Mouse (Mus musculus) hindbrain, embryonic 14.5 days (tissue): ENCODE results near the gene Hrg. TPM values are rescaled to one million over a fixed set of nuclear protein-coding genes. Genes with fewer than 3 reads are reported as not detected.
"Not testable (repeated sequence)": the region's sequence is repeated elsewhere in the genome, so short reads cannot be mapped to it uniquely, and the experiment has no call there.

ENCODE experiments used
- ATAC-seq: fragments of 200-750 bp; cut with Nextera tagmentation; 2 replicates; pipeline ENCODE4 v1.8.0; 2017; ENCODE audit warnings: moderate number of reproducible peaks, mild to moderate bottlenecking, moderate TSS enrichment, moderate library complexity; ENCODE audit not compliant: low FRiP score
- DNase-seq: peaks from one replicate; pipeline ENCODE4 v3.0.0-alpha.2; 2015; ENCODE audit warnings: low spot score
- H3K27ac ChIP-seq: fragments of 300-500 bp; sonication (generic); 2 replicates; pipeline ENCODE4 v1.5.1; 2014; ENCODE audit warnings: mild to moderate bottlenecking, moderate library complexity
- H3K27me3 ChIP-seq: fragments of 300-500 bp; sonication (generic); 2 replicates; pipeline ENCODE4 v1.6.1; 2014; ENCODE audit warnings: mild to moderate bottlenecking, low read length, mixed read lengths; ENCODE audit not compliant: control insufficient read depth, insufficient read depth
- H3K36me3 ChIP-seq: fragments of 300-500 bp; sonication (generic); replicated peaks from 2 replicates; pipeline ENCODE4 v1.6.1; 2014; ENCODE audit not compliant: control insufficient read depth, insufficient read depth
- H3K4me1 ChIP-seq: fragments of 300-500 bp; sonication (generic); replicated peaks from 2 replicates; pipeline ENCODE4 v1.6.1; 2014; ENCODE audit warnings: antibody characterized with exemption, low read length, mixed read lengths; ENCODE audit not compliant: control insufficient read depth, insufficient read depth
- H3K4me2 ChIP-seq: fragments of 300-500 bp; sonication (generic); replicated peaks from 2 replicates; pipeline ENCODE4 v1.6.1; 2014; ENCODE audit warnings: mild to moderate bottlenecking, moderate library complexity
- H3K4me3 ChIP-seq: fragments of 300-500 bp; sonication (generic); replicated peaks from 2 replicates; pipeline ENCODE4 v1.5.1; 2014; ENCODE audit warnings: mild to moderate bottlenecking, low read length
- H3K9ac ChIP-seq: fragments of 300-500 bp; sonication (generic); 2 replicates; pipeline ENCODE4 v1.6.1; 2014
- H3K9me3 ChIP-seq: fragments of 300-500 bp; sonication (generic); 2 replicates; pipeline ENCODE4 v1.6.1; 2016; ENCODE audit warnings: low read length; ENCODE audit not compliant: control insufficient read depth
- WGBS: fragments of 180-500 bp; shearing (Covaris S2); extraction: QIAGEN DNeasy Blood & Tissue Kit; methylation state at CpG from one replicate; pipeline ENCODE4 v1.1.7; 2014; 5-methylcytosine and 5-hydroxymethylcytosine counted together
- polyA plus RNA-seq: library from polyadenylated mRNA; unstranded; fragments of >200 nt; fragmentation: Nextera tagmentation; extraction: Ambion mirVana; gene quantifications from 2 replicates; pipeline ENCODE4 v1.2.1, GENCODE M21; 2014

Gene Hrg
- polyA plus RNA-seq, 1 experiment from 2014 or later, result 0.19 TPM

- no peak overlapping the region for H3K4me3 ChIP-seq
- no peak overlapping the region for H3K27ac ChIP-seq
- H3K4me1 ChIP-seq, result no peaks in the 10 kb centered on the region
- no peaks in the 10 kb centered on the region for H3K9me3 ChIP-seq
- 48% methylated on average over 4 of the region's 4 CpGs for WGBS
- ATAC-seq, result no peak
- no peak overlapping the region for H3K9ac ChIP-seq
- H3K4me2 ChIP-seq, result no peak overlapping the region
- H3K36me3 ChIP-seq, result no peaks in the 10 kb centered on the region
- H3K27me3 ChIP-seq, result no peaks in the 10 kb centered on the region
- DNase-seq, result no peak
Observed at GRCm38 (mm10) chr16:22953069-22953468, 2.2 kb downstream of the Hrg start.

DNA sequence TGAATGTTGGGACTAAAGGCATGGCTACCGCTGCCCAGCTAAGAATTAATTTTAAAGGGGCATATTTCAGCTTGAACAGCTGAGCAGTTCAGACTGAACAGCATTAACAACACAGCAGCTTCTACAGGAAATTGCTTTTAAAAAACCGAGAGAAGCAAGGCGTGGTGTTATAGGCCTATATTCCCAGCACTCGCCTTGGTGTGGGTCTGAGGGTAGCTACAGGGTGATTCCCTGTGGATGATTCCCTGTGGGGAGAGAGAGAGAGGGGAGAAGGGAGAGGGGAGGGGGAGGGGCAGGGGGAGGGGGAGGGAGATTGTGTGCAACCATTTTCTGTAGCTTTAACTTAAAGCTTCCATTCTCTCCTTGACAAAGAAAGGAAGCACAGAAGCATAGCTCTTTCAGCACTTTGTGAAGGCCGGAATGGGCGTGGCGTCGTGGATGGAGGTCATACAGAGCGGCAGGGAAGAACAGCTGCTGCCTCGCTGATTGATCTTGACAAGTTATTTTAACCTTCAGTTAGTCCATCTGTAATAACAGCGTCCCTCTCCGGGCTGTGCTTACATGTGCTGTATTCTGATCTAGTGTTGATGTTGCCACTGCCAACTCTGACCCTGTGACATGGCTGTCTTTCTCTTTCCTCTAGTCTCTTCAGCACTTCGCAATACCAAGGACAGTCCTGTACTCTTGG is 4.7 kb downstream of the Hrg start:
- no peak for ATAC-seq
- Histone ChIP-seq H3K9me3 (no peaks in the 10 kb centered on the region), H3K36me3 (no peaks in the 10 kb centered on the region), H3K4me2 (no peak overlapping the region; the same call in 1 of the 2 replicates), H3K4me3 (no peak overlapping the region), H3K9ac (no peak overlapping the region), H3K27ac (no peak overlapping the region), H3K27me3 (no peaks in the 10 kb centered on the region), H3K4me1 (no peaks in the 10 kb centered on the region)
- DNase-seq, result peak; percentile 24
- WGBS, result 30% methylated on average over 13 of the region's 13 CpGs

GRCm38 (mm10) chr16:22956085-22956439 is 5.2 kb downstream of the Hrg start:
- H3K9me3 ChIP-seq, result no peaks in the 10 kb centered on the region
- H3K4me3 ChIP-seq, result no peak overlapping the region
- no peaks in the 10 kb centered on the region for H3K4me1 ChIP-seq
- H3K27ac ChIP-seq, result no peak overlapping the region
- WGBS, result 55% methylated on average over 11 of the region's 11 CpGs
- no peak overlapping the region for H3K9ac ChIP-seq
- no peak for ATAC-seq
- H3K27me3 ChIP-seq, result no peaks in the 10 kb centered on the region
- H3K4me2 ChIP-seq, result no peak overlapping the region; the same call in 1 of the 2 replicates
- no peak for DNase-seq
- H3K36me3 ChIP-seq, result no peaks in the 10 kb centered on the region

- Histone ChIP-seq H3K4me1 (no peaks in the 10 kb centered on the region), H3K9ac (no peak overlapping the region), H3K27me3 (no peaks in the 10 kb centered on the region), H3K4me3 (no peak overlapping the region), H3K36me3 (no peaks in the 10 kb centered on the region), H3K4me2 (no peak overlapping the region), H3K9me3 (no peaks in the 10 kb centered on the region), H3K27ac (no peak overlapping the region)
- WGBS, result 94% methylated on average over 8 of the region's 8 CpGs
- DNase-seq (no peak), ATAC-seq (no peak)
Observed at GRCm38 (mm10) chr16:22961073-22961472, 10.2 kb downstream of the Hrg start.

GRCm38 (mm10) chr16:22962256-22962655 is 11.4 kb downstream of the Hrg start:
- WGBS, result 86% methylated on average over 5 of the region's 5 CpGs
- ATAC-seq (no peak), DNase-seq (no peak)
- no peak overlapping the region for H3K27ac ChIP-seq
- no peaks in the 10 kb centered on the region for H3K36me3 ChIP-seq
- H3K4me2 ChIP-seq, result no peak overlapping the region
- no peak overlapping the region for H3K9ac ChIP-seq
- no peak overlapping the region for H3K4me3 ChIP-seq
- H3K4me1 ChIP-seq, result no peaks in the 10 kb centered on the region
- no peaks in the 10 kb centered on the region for H3K9me3 ChIP-seq
- no peaks in the 10 kb centered on the region for H3K27me3 ChIP-seq

DNA sequence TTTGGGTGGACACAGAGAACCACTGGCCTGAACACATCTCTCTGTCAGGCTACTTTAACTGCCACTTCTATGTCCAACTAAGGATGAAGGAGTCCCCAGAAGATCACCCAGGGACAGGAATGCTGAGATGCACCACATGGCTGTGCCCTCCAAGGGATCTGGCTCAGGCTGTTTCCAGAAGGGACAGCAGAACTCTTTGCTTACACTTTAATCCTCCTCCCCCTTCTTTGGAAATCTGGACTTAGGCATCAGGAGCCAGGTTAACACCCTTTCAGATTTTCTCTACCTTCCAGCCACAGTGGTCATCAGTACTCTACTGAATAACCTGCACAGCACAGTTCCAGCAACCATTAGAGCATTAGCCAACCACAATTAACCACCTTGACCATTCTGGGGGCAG is 12.4 kb downstream of the Hrg start:
- H3K4me1 ChIP-seq, result no peaks in the 10 kb centered on the region
- no peak for ATAC-seq
- H3K27me3 ChIP-seq, result no peaks in the 10 kb centered on the region
- no peaks in the 10 kb centered on the region for H3K9me3 ChIP-seq
- H3K9ac ChIP-seq, result no peak overlapping the region
- H3K4me2 ChIP-seq, result no peak overlapping the region
- no peaks in the 10 kb centered on the region for H3K36me3 ChIP-seq
- DNase-seq, result no peak
- no peak overlapping the region for H3K27ac ChIP-seq
- H3K4me3 ChIP-seq, result no peak overlapping the region

DNA sequence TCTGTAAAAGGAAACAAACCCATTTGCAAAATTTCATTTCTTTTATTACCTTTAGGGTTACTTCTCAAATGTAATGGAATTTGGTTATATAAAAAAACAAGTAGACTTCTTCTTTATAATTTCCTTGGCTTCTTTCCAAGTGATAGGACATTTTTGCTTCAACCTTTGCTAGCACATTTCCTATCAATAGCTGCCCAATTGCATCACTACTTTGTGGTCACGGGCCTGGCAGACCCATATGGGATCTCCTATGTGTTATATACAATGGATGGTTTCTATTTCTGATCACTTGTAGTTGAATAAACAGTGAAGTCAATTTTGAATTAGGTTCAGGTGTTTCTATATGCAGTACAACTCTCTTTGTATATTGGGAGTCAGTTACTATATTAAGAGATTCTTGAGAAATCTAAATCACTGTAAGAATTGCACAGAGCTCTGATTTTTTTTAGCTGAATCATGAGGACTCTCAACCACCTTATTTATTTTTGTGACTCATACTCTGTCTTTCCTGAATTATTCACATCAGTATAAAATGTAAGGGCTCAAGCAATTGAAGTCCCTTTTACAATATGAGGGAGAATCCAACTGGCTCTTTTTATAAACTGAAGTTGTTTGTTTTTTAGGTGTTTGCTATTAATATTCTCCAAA is 16.6 kb downstream of the Hrg start:
- Histone ChIP-seq H3K36me3 (no peaks in the 10 kb centered on the region), H3K4me2 (no peak overlapping the region), H3K27ac (no peak overlapping the region), H3K9ac (no peak overlapping the region), H3K4me1 (no peaks in the 10 kb centered on the region), H3K27me3 (no peaks in the 10 kb centered on the region), H3K9me3 (no peaks in the 10 kb centered on the region), H3K4me3 (no peak overlapping the region)
- ATAC-seq (no peak), DNase-seq (no peak)
- 69% methylated on average over 1 of the region's 1 CpGs for WGBS

- not testable (repeated sequence) for H3K4me1 ChIP-seq, H3K9me3 ChIP-seq, H3K27ac ChIP-seq, H3K36me3 ChIP-seq, ATAC-seq, H3K4me2 ChIP-seq, H3K27me3 ChIP-seq, DNase-seq, H3K9ac ChIP-seq, H3K4me3 ChIP-seq
- WGBS, result 91% methylated on average over 3 of the region's 3 CpGs
Observed at GRCm38 (mm10) chr16:22996951-22997350, 46.1 kb downstream of the Hrg start.
